Mouse (Mus musculus) kidney, postnatal 14 days (tissue): ENCODE measurements at regions not wholly inside any gene's neighbourhood (a gene's known extent, or its start where the extent isn't known, plus 50 kb on each side); places are given as distances from the start of the nearest gene placed in this dataset.
A peak's percentile ranks its signal among the peaks of the same experiment; 100 is the strongest.

Experiments
- DNase-seq: peaks from one replicate; pipeline ENCODE4 v3.0.0; 2022; ENCODE audit warnings: mixed read lengths

GRCm38 (mm10) chr3:39591312-39591711 lies 704.6 kb downstream of the Fat4 start:
- no peak for DNase-seq

GRCm38 (mm10) chr3:39592349-39593117 lies 705.8 kb downstream of the Fat4 start:
- DNase-seq = no peak

- DNase-seq = no peak
These were observed 723.2 kb downstream of the Fat4 start for GRCm38 (mm10) chr3:39609937-39610336.

- no peak for DNase-seq
These were observed 725.7 kb downstream of the Fat4 start for GRCm38 (mm10) chr3:39612408-39612807.

GRCm38 (mm10) chr3:39637924-39638323 lies 751.2 kb downstream of the Fat4 start:
- peak; percentile 9 for DNase-seq

- DNase-seq = no peak
These were observed 756.5 kb downstream of the Fat4 start for GRCm38 (mm10) chr3:39643194-39643593.

GRCm38 (mm10) chr3:39666817-39667216 lies 780.1 kb downstream of the Fat4 start:
- DNase-seq = peak; percentile 1

- DNase-seq = no peak
These were observed 782.4 kb downstream of the Fat4 start for GRCm38 (mm10) chr3:39669145-39669544.

- DNase-seq = no peak
These were observed 787.3 kb downstream of the Fat4 start for GRCm38 (mm10) chr3:39673997-39674396.

GRCm38 (mm10) chr3:39674927-39675326 lies 788.2 kb downstream of the Fat4 start:
- no peak for DNase-seq

GRCm38 (mm10) chr3:39705610-39706009 lies 818.9 kb downstream of the Fat4 start:
- no peak for DNase-seq

- no peak for DNase-seq
These were observed 818.0 kb upstream of the Intu start for GRCm38 (mm10) chr3:39712795-39713709.

- DNase-seq = no peak
These were observed 817.0 kb upstream of the Intu start for GRCm38 (mm10) chr3:39714056-39714592.

GRCm38 (mm10) chr3:39718946-39719545 lies 812.0 kb upstream of the Intu start:
- DNase-seq = no peak

- no peak for DNase-seq
These were observed 805.3 kb upstream of the Intu start for GRCm38 (mm10) chr3:39725755-39726154.

- no peak for DNase-seq
These were observed 794.4 kb upstream of the Intu start for GRCm38 (mm10) chr3:39736639-39737038.

GRCm38 (mm10) chr3:39745947-39746346 lies 785.1 kb upstream of the Intu start:
- DNase-seq = no peak

- DNase-seq = no peak
These were observed 762.0 kb upstream of the Intu start for GRCm38 (mm10) chr3:39768981-39769568.

- no peak for DNase-seq
These were observed 754.6 kb upstream of the Intu start for GRCm38 (mm10) chr3:39776278-39777039.

- no peak for DNase-seq
These were observed 751.3 kb upstream of the Intu start for GRCm38 (mm10) chr3:39779690-39780218.

GRCm38 (mm10) chr3:39780270-39780669 lies 750.8 kb upstream of the Intu start:
- no peak for DNase-seq

- DNase-seq = no peak
These were observed 746.2 kb upstream of the Intu start for GRCm38 (mm10) chr3:39784901-39785300.
